Mouse (Mus musculus) ES-Bruce4 (cell line): Measurements from ENCODE around the gene Tunar.

Experiments used
- CTCF ChIP-seq: IDR thresholded peaks from one replicate; pipeline ENCODE4 v1.8.1; 2011; ENCODE audit warnings: low read depth, low read length
- EP300 ChIP-seq: IDR thresholded peaks from 2 replicates; pipeline ENCODE4 v1.6.1; 2011; ENCODE audit warnings: low read depth, low read length; ENCODE audit not compliant: insufficient read depth
- POLR2A ChIP-seq: IDR thresholded peaks from one replicate; pipeline ENCODE4 v1.8.1; 2011; ENCODE audit warnings: low read length; ENCODE audit not compliant: insufficient read depth

DNA sequence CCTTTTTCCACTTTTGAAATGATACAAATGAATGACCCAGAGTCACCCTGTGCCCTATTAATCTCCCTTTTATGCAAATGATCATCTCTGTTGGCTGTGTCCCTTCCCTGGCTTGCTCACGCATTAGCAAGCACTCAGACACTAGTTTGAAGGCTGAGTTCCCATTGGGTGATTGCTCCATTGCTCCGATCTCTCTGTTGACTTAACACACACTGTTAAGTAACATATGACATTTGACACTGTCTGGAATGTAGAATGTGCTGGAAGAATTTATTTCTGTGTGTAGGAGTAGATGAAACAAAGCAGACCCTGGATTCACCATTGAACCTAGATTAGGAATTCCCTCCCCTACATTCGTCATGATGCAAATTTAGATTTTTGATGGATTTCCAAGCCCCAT, 99.1 kb downstream of the Tunar start:
- TF ChIP-seq CTCF (no peak), POLR2A (no peak), EP300 (no peak)
